Mouse (Mus musculus) erythroblast, embryonic 14.5 days (primary cell): Measurements from ENCODE around the gene Cttnbp2.

Experiments used
- GATA1 ChIP-seq: IDR thresholded peaks from 2 replicates; pipeline ENCODE4 v1.6.1; 2012; ENCODE audit warnings: low read length, inconsistent platforms, mixed read lengths
- TAL1 ChIP-seq: IDR thresholded peaks from 3 replicates; pipeline ENCODE4 v1.6.1; 2012; ENCODE audit warnings: low read length, inconsistent platforms, mixed read lengths

GRCm38 (mm10) chr6:18380300-18381202 is 134.1 kb downstream of the Cttnbp2 start:
- no peak for TF ChIP-seq GATA1
- TF ChIP-seq TAL1 = no peak
